Mouse (Mus musculus): ENCODE results near the gene Kalrn. TPM values are rescaled to one million over a fixed set of nuclear protein-coding genes. Genes with fewer than 3 reads are reported as not detected.
A peak's percentile ranks its signal among the peaks of the same experiment; 100 is the strongest.

Gene Kalrn
- polyA plus RNA-seq, 1 experiment from 2014 or later: 14.0 TPM

DNA sequence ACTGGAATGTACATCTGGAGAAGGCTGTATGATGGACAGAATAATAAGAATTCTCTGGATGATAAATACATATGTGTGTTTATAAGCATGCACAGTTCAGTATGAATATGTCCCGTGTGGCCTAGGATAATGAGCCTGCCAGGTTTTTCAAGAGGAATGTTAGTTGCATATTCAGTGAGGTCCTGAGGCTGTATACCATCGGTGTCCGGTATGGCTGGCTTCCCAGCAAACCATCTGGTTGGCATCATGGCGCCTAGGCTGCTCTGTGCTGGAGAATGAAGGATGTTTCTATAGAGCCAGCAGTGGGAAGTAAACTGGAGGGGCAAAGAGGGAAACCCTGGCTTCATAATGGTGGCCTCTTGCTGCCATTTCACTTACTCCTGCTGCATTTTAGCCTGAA lies 510.0 kb downstream of the Kalrn start:
- H3K27me3 ChIP-seq: no peaks in the 10 kb centered on the region
- H3K4me2 ChIP-seq (replicated peaks): no peak overlapping the region
- WGBS: 65% methylated on average over 4 of the region's 4 CpGs
- H3K4me3 ChIP-seq: no peak overlapping the region
- no peaks in the 10 kb centered on the region for H3K9me3 ChIP-seq
- no peak overlapping the region for H3K9ac ChIP-seq
- H3K4me1 ChIP-seq: peaks cover 30% of the 10 kb centered on the region
- peak overlapping the region; percentile 78; the same call in 1 of the 2 replicates for H3K27ac ChIP-seq
- no peaks in the 10 kb centered on the region for H3K36me3 ChIP-seq
- peak; percentile 74; the same call in 1 of the 2 replicates for ATAC-seq (ENCODE audit: low FRiP score, low read depth)

DNA sequence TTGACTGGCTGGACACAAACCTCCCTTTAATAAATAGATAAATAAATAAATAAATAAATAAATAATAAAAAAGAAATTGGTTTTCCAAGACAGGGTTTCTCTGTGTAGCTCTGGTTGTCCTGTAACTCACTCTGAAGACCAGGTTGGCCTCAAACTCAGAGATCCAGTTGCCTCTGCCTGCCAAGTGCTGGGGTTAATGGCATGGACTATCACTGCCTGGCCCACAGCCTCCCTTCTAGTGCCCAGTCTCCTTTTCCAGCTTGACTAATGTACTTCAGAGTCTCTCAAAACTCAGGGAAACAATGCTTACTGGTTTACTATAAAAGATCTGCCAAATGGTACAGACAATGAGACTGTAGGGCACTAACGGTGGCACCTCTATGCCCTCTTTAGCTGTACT lies 511.7 kb downstream of the Kalrn start:
- Histone ChIP-seq H3K27me3 (no peaks in the 10 kb centered on the region), H3K4me3 (no peak overlapping the region), H3K9me3 (no peaks in the 10 kb centered on the region), H3K36me3 (no peaks in the 10 kb centered on the region), H3K4me2 (replicated peaks) (no peak overlapping the region), H3K4me1 (peaks cover 24% of the 10 kb centered on the region), H3K27ac (no peak overlapping the region), H3K9ac (no peak overlapping the region)
- ATAC-seq (ENCODE audit: low FRiP score, low read depth): no peak
- 95% methylated on average over 1 of the region's 1 CpGs for WGBS

DNA sequence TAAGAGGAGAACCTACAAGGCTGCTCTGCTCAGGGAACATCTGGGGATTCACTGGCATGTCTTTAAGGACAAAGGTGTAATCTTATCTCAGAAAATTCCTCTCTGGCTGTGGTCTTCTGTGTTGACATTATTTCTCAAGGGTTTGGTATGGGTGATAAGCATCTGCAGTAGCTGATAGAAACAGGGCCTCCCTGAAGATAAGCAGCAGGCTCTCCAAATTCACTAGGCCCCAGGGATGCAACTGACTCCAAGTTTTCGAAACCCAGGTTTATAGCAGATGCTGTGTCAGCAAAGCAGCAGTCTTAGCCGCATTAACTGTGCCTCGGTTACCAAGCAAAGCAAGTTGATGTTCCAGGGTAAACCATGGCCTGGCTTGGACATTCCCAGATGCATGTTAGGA lies 514.7 kb downstream of the Kalrn start:
- 40% methylated on average over 3 of the region's 3 CpGs for WGBS
- H3K27me3 ChIP-seq: no peaks in the 10 kb centered on the region
- H3K9me3 ChIP-seq: no peaks in the 10 kb centered on the region
- peaks cover 24% of the 10 kb centered on the region for H3K4me1 ChIP-seq
- H3K27ac ChIP-seq: no peak overlapping the region
- H3K4me3 ChIP-seq: no peak overlapping the region
- H3K4me2 ChIP-seq (replicated peaks): no peak overlapping the region
- H3K36me3 ChIP-seq: peaks cover 11% of the 10 kb centered on the region; the same call in 1 of the 2 replicates
- ATAC-seq (ENCODE audit: low FRiP score, low read depth): no peak
- H3K9ac ChIP-seq: no peak overlapping the region

DNA sequence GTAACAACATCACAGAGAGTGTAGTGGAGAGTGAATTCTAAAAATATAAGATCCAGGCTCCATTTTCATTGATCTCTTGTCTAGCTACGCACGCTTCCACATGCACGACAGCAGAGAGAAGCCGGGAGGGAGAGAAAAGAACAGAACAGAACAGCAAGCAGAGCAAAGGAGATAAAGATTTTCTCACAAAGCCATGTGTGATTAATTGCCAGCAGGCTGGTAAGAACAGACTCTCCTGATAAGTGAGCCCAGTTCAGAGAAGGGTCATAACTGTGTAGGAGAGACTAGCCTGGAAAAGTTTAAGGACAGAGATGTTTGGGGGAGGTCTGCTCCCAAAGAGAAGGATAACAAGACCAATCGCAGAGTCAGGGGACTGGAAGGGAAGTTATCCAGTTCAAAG lies 515.9 kb downstream of the Kalrn start:
- no peak overlapping the region for H3K4me3 ChIP-seq
- H3K27me3 ChIP-seq: no peaks in the 10 kb centered on the region
- H3K4me2 ChIP-seq (replicated peaks): no peak overlapping the region
- H3K9ac ChIP-seq: no peak overlapping the region
- no peak for ATAC-seq (ENCODE audit: low FRiP score, low read depth)
- H3K27ac ChIP-seq: no peak overlapping the region
- no peaks in the 10 kb centered on the region for H3K9me3 ChIP-seq
- H3K4me1 ChIP-seq: peaks cover 19% of the 10 kb centered on the region
- peaks cover 22% of the 10 kb centered on the region for H3K36me3 ChIP-seq
- 48% methylated on average over 5 of the region's 5 CpGs for WGBS

DNA sequence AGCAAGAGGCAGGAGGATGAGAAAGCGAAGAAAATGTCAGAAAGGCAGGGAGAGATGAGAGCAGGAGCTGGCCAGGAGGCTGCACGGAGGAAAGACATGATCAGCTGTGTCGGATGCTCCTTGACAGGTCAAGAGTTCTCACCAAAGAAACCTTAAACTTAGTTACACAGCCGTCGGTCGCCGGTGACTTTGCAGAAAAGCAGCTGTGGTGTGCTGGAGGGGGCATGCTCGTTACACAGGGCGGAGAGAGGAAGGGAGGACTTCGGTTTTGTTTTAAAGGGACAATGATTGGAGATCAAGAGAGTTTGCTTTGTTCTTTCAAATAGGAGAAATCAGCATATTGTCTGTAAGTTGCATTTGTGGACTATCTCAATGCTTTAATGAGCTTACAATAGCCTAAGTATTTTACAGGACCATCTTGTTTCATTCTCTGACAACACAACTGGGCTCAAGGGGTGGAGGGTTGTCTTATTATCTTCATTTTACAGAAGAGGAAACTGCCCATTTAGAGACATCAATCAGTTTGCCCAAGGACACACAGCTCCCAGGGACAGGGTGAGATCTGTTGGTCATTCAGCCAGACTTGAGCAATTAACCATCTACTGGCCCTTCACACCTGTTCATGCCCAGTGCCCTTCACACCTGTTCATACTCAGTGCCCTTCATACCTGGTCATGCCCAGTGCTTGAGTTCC lies 516.8 kb downstream of the Kalrn start:
- no peak for ATAC-seq (ENCODE audit: low FRiP score, low read depth)
- Histone ChIP-seq H3K36me3 (peaks cover 23% of the 10 kb centered on the region), H3K4me2 (replicated peaks) (no peak overlapping the region), H3K27ac (no peak overlapping the region), H3K4me3 (no peak overlapping the region), H3K9me3 (no peaks in the 10 kb centered on the region), H3K27me3 (no peaks in the 10 kb centered on the region), H3K9ac (no peak overlapping the region), H3K4me1 (peaks cover 19% of the 10 kb centered on the region)
- 53% methylated on average over 10 of the region's 10 CpGs for WGBS

DNA sequence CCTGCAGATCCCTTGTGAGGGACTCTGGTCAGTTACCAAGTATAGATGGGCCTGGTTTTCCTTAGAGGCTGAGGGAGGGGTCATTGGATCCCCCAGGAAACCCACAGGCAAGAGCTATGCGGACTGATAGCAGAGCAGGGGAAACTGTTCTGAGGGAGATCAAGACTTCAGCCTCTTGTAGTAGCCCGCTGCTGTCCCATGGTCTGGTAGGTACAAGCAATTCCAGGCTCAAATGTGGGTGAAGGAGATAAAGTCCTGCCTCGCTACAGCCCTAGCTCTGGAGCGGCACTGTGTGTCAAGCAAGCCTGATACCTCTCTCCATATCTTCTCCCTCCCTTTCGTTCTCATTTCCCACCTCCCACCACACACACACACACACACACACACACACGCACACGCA lies 523.2 kb downstream of the Kalrn start:
- H3K9me3 ChIP-seq: no peaks in the 10 kb centered on the region
- H3K4me3 ChIP-seq: no peak overlapping the region
- no peak for ATAC-seq (ENCODE audit: low FRiP score, low read depth)
- no peaks in the 10 kb centered on the region for H3K27me3 ChIP-seq
- no peak overlapping the region for H3K27ac ChIP-seq
- peaks cover 23% of the 10 kb centered on the region for H3K36me3 ChIP-seq
- 88% methylated on average over 7 of the region's 7 CpGs for whole genome bisulfite sequencing
- no peak overlapping the region for H3K9ac ChIP-seq
- H3K4me1 ChIP-seq: no peaks in the 10 kb centered on the region
- H3K4me2 ChIP-seq (replicated peaks): no peak overlapping the region

DNA sequence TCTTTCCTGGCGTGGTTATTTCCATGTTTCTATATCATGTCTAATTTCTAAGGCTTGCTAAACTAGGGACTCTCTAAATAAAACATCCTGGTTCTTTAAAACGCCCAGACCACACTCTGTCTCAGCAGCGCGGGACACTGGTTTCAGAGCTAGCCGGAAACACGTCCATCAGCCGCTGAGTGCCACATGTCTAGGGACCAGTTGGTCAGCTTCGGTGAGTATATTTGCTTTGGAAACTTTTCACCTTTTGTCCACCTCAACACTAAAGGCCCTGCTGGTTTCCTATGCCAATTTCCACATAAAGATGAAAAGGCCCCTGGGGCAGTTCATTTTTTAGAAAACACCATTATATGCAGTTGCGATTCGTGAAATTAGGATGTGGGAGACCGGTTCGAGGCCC lies 524.0 kb downstream of the Kalrn start:
- no peak for ATAC-seq (ENCODE audit: low FRiP score, low read depth)
- Histone ChIP-seq H3K4me2 (replicated peaks) (no peak overlapping the region), H3K4me1 (no peaks in the 10 kb centered on the region), H3K9me3 (no peaks in the 10 kb centered on the region), H3K27ac (no peak overlapping the region), H3K36me3 (peaks cover 19% of the 10 kb centered on the region), H3K27me3 (no peaks in the 10 kb centered on the region), H3K9ac (no peak overlapping the region), H3K4me3 (no peak overlapping the region)
- 87% methylated on average over 12 of the region's 12 CpGs for whole genome bisulfite sequencing

DNA sequence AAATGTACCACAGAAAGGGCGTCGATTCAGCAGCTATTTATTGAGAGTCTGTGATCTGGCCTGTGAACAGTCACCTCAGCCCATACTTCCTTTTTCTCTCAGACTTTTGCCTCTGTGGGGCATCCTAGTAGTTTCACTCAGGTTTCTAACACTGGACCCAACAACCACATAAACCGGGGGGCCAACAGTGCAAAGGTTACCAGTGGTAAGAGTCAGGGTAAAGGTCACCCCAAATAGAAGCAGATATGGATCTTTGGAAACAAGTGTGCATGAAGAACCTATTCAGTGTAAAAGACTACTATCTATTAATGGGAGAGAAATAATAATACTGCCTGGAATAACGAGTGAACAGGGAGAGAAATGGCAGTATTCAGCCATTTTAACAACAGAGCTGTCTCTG lies 525.1 kb downstream of the Kalrn start:
- Histone ChIP-seq H3K36me3 (peaks cover 9% of the 10 kb centered on the region), H3K9me3 (no peaks in the 10 kb centered on the region), H3K4me1 (no peaks in the 10 kb centered on the region), H3K4me3 (no peak overlapping the region), H3K27ac (no peak overlapping the region), H3K27me3 (no peaks in the 10 kb centered on the region), H3K9ac (no peak overlapping the region), H3K4me2 (replicated peaks) (no peak overlapping the region)
- ATAC-seq (ENCODE audit: low FRiP score, low read depth): no peak
- WGBS: 89% methylated on average over 4 of the region's 4 CpGs

DNA sequence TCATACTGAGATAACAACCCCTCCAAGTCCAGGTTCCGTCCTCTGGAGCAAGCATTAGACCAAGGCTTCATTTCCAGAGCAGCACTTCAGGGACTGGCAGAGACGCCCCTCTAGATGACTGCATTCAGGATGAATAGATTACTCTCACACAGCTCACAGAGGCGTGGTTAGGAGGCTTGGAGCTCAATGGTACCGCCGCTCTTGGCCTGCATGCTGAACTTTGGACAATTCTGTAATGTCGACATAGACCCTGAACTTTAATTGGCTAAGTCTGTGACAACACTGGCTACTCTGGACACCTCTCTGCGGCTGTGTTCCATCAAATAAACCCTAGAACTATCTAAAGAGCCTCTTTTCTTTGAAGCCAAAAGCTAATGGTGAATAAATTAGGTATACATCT lies 525.8 kb downstream of the Kalrn start:
- H3K27me3 ChIP-seq: no peaks in the 10 kb centered on the region
- no peaks in the 10 kb centered on the region for H3K9me3 ChIP-seq
- no peaks in the 10 kb centered on the region for H3K4me1 ChIP-seq
- 73% methylated on average over 7 of the region's 7 CpGs for WGBS
- no peak overlapping the region for H3K27ac ChIP-seq
- H3K4me2 ChIP-seq (replicated peaks): no peak overlapping the region
- H3K9ac ChIP-seq: no peak overlapping the region
- no peak overlapping the region for H3K4me3 ChIP-seq
- no peak for ATAC-seq (ENCODE audit: low FRiP score, low read depth)
- peaks cover 4% of the 10 kb centered on the region for H3K36me3 ChIP-seq

DNA sequence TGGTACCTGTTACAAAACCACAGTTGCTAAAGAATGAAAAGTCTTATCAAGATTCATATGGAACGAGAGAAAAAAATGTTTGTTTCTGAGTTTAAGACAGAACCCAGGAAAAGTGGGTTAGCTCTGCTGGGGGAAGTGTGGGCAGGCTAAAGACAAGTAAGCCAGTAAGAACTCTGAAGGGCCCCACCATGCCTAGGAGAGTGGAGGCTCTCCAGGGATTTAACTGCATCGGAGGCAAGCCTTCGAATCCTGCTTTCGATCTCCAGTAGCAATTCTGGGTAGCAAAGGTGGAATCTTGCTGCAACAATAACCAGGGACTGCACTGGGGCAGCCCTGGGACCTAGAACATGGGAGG lies 526.3 kb downstream of the Kalrn start:
- Histone ChIP-seq H3K36me3 (peaks cover 3% of the 10 kb centered on the region; the same call in 1 of the 2 replicates), H3K4me3 (no peak overlapping the region), H3K9me3 (no peaks in the 10 kb centered on the region), H3K27ac (no peak overlapping the region), H3K9ac (no peak overlapping the region), H3K27me3 (no peaks in the 10 kb centered on the region), H3K4me2 (replicated peaks) (no peak overlapping the region), H3K4me1 (no peaks in the 10 kb centered on the region)
- no peak for ATAC-seq (ENCODE audit: low FRiP score, low read depth)
- 88% methylated on average over 4 of the region's 4 CpGs for WGBS

DNA sequence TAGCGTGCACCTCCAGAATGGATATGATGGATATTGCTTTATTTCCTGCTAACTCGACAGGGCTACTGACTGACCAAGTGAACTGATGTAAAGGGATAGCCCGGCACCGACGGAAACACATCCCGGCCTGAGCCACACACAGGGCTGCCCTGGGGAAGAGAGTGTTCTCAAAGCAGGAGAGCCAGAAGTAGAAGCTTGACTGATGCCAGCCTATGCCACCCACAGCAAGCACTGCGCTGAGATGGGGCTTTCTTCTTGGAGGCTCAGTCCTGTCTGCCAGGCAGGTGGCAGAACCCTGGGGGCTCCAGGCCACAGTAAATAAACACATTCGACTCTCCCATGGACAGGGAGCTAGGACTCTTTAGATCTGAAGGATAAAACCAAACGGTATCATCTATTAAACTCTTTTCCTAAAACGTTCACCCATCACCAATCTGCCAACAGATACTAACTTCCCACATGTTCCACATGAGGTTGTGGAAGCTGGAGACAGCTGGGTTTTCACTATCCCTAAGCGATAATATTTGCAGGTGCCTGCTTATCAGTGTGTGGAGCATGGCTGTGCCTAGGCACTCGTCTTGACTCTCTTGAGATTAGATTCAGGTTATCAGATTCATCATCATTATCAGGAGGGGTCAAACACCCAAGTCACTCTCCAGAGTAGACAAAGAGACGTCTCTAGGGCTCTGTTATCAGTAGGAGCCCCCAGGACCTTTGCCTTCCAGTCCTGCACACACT lies 526.9 kb downstream of the Kalrn start:
- Histone ChIP-seq H3K9me3 (no peaks in the 10 kb centered on the region), H3K27ac (no peak overlapping the region), H3K4me3 (no peak overlapping the region), H3K36me3 (peaks cover 3% of the 10 kb centered on the region; the same call in 1 of the 2 replicates), H3K9ac (no peak overlapping the region), H3K4me1 (no peaks in the 10 kb centered on the region), H3K4me2 (replicated peaks) (no peak overlapping the region), H3K27me3 (no peaks in the 10 kb centered on the region)
- WGBS: 77% methylated on average over 13 of the region's 13 CpGs
- ATAC-seq (ENCODE audit: low FRiP score, low read depth): no peak

DNA sequence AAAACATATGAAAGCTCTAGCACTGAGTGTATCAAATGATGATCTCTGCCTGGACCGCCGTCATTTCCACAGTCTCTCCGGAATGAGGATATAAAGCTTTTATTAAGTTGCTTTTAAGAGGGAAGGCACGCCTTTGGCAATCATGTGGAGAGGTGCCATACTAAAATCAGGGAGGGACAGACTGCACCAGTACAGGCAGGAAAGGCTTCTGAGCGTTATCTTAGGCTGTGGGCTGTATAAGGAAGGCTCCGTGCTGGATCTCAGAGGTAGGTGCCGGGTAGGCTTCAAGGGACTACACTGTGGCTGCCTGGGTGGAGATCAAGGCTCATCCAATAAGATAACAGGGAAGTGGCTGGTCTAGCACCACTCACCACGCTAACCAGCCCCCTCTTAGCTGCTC lies 528.8 kb downstream of the Kalrn start:
- H3K36me3 ChIP-seq: peaks cover 8% of the 10 kb centered on the region
- H3K4me1 ChIP-seq: no peaks in the 10 kb centered on the region
- WGBS: 76% methylated on average over 8 of the region's 8 CpGs
- no peak overlapping the region for H3K4me3 ChIP-seq
- no peak for ATAC-seq (ENCODE audit: low FRiP score, low read depth)
- no peak overlapping the region for H3K9ac ChIP-seq
- H3K27me3 ChIP-seq: no peaks in the 10 kb centered on the region
- H3K27ac ChIP-seq: no peak overlapping the region
- no peak overlapping the region for H3K4me2 ChIP-seq (replicated peaks)
- H3K9me3 ChIP-seq: no peaks in the 10 kb centered on the region
